Mouse (Mus musculus): ENCODE data around the gene Clhc1.
"Not testable (repeated sequence)": the region's sequence is repeated elsewhere in the genome, so short reads cannot be mapped to it uniquely, and the experiment has no call there.

Gene Clhc1

GRCm38 (mm10) chr11:29547752-29548503 lies at the start of gene Clhc1, which contains the start of gene Rps27a:
Gene Clhc1 (plus strand): TSS chr11:29547950.
Gene Rps27a (minus strand): TSS chr11:29548109.
- peak; percentile 89 for DNase-seq (ENCODE audit: low read depth, low spot score)

- no peak for DNase-seq (ENCODE audit: low read depth, low spot score)
Observed at GRCm38 (mm10) chr11:29503948-29504893, 43.5 kb upstream of the Clhc1 start.

GRCm38 (mm10) chr11:29504899-29505625 lies 42.7 kb upstream of the Clhc1 start:
- no peak for DNase-seq (ENCODE audit: low read depth, low spot score)

- no peak for DNase-seq (ENCODE audit: low read depth, low spot score)
Observed at GRCm38 (mm10) chr11:29509421-29509820, 38.3 kb upstream of the Clhc1 start.

- no peak for DNase-seq (ENCODE audit: low read depth, low spot score)
Observed at GRCm38 (mm10) chr11:29512818-29513535, 34.8 kb upstream of the Clhc1 start.

GRCm38 (mm10) chr11:29514325-29514681 lies 33.4 kb upstream of the Clhc1 start:
- no peak for DNase-seq (ENCODE audit: low read depth, low spot score)

GRCm38 (mm10) chr11:29514682-29515412 lies 32.9 kb upstream of the Clhc1 start, which contains the start of gene Prorsd1:
Gene Prorsd1 (minus strand): TSS chr11:29515033.
- DNase-seq (ENCODE audit: low read depth, low spot score) = peak; percentile 51

- peak; percentile 79 for DNase-seq (ENCODE audit: low read depth, low spot score)
Observed at GRCm38 (mm10) chr11:29525988-29526794, 21.6 kb upstream of the Clhc1 start, which contains the start of gene Mtif2. Gene Mtif2 (plus strand): TSS chr11:29526408.

GRCm38 (mm10) chr11:29538201-29538600 lies 9.5 kb upstream of the Clhc1 start:
- DNase-seq (ENCODE audit: low read depth, low spot score) = no peak

GRCm38 (mm10) chr11:29544225-29544945 lies 3.4 kb upstream of the Clhc1 start:
- no peak for DNase-seq (ENCODE audit: low read depth, low spot score)

GRCm38 (mm10) chr11:29545150-29545752 lies 2.5 kb upstream of the Clhc1 start:
- not testable (repeated sequence) for DNase-seq (ENCODE audit: low read depth, low spot score)

GRCm38 (mm10) chr11:29546297-29546696 lies 1.5 kb upstream of the Clhc1 start:
- DNase-seq (ENCODE audit: low read depth, low spot score) = not testable (repeated sequence)

- no peak for DNase-seq (ENCODE audit: low read depth, low spot score)
Observed at GRCm38 (mm10) chr11:29546762-29547161, 988 bp upstream of the Clhc1 start.

- DNase-seq (ENCODE audit: low read depth, low spot score) = no peak
Observed at GRCm38 (mm10) chr11:29547249-29547751, 450 bp upstream of the Clhc1 start.

GRCm38 (mm10) chr11:29548504-29549424 lies 1.0 kb downstream of the Clhc1 start:
- no peak for DNase-seq (ENCODE audit: low read depth, low spot score)

GRCm38 (mm10) chr11:29549425-29549778 lies 1.7 kb downstream of the Clhc1 start:
- no peak for DNase-seq (ENCODE audit: low read depth, low spot score)

GRCm38 (mm10) chr11:29560452-29560851 lies 12.7 kb downstream of the Clhc1 start:
- DNase-seq (ENCODE audit: low read depth, low spot score) = no peak

Measured in brain, embryonic 18.5 days (tissue).